Mouse (Mus musculus): ENCODE measurements around the gene Baiap2. TPM values are rescaled to one million over a fixed set of nuclear protein-coding genes. Genes with fewer than 3 reads are reported as not detected.

Gene Baiap2
- polyA plus RNA-seq, 1 experiment from 2014 or later, result 11.1 TPM

- H3K27ac ChIP-seq, result peak overlapping the region; percentile 78
- WGBS, result 18% methylated on average over 21 of the region's 21 CpGs
Observed at GRCm38 (mm10) chr11:120013174-120013711, 70.7 kb downstream of the Baiap2 start.

GRCm38 (mm10) chr11:120014758-120015157, 72.2 kb downstream of the Baiap2 start:
- H3K4me3 ChIP-seq, result no peak overlapping the region
- no peaks in the 10 kb centered on the region for H3K9me3 ChIP-seq
- no peak for DNase-seq (ENCODE audit: extremely low spot score, low spot score)
- H3K4me1 ChIP-seq, result peaks cover 63% of the 10 kb centered on the region
- H3K36me3 ChIP-seq (replicated peaks), result no peaks in the 10 kb centered on the region
- 97% methylated on average over 4 of the region's 4 CpGs for WGBS
- H3K27ac ChIP-seq, result 0 out of 2 replicates have a peak overlapping the region, but pooled peaks have one; percentile 27
- peaks cover 60% of the 10 kb centered on the region for H3K27me3 ChIP-seq (ENCODE audit: poor library complexity, severe bottlenecking)

More at GRCm38 (mm10) chr11:120013174-120013711, 70.7 kb downstream of the Baiap2 start:
- peaks cover 52% of the 10 kb centered on the region for H3K27me3 ChIP-seq (ENCODE audit: poor library complexity, severe bottlenecking)
- H3K36me3 ChIP-seq (replicated peaks), result no peaks in the 10 kb centered on the region
- no peaks in the 10 kb centered on the region for H3K9me3 ChIP-seq
- H3K4me3 ChIP-seq, result peak overlapping the region; percentile 48
- peaks cover 48% of the 10 kb centered on the region for H3K4me1 ChIP-seq
- DNase-seq (ENCODE audit: extremely low spot score, low spot score), result peak; percentile 81

GRCm38 (mm10) chr11:120017011-120017410, 74.4 kb downstream of the Baiap2 start:
- DNase-seq (ENCODE audit: extremely low spot score, low spot score), result no peak
- Histone ChIP-seq H3K27me3 (ENCODE audit: poor library complexity, severe bottlenecking) (peaks cover 43% of the 10 kb centered on the region), H3K36me3 (replicated peaks) (no peaks in the 10 kb centered on the region), H3K27ac (peak overlapping the region; percentile 51), H3K4me3 (no peak overlapping the region), H3K9me3 (no peaks in the 10 kb centered on the region), H3K4me1 (peaks cover 76% of the 10 kb centered on the region)
- 94% methylated on average over 8 of the region's 8 CpGs for WGBS

- Histone ChIP-seq H3K27me3 (ENCODE audit: poor library complexity, severe bottlenecking) (peaks cover 20% of the 10 kb centered on the region), H3K27ac (peak overlapping the region; percentile 77), H3K4me1 (peaks cover 75% of the 10 kb centered on the region), H3K4me3 (no peak overlapping the region), H3K36me3 (replicated peaks) (no peaks in the 10 kb centered on the region), H3K9me3 (no peaks in the 10 kb centered on the region)
- DNase-seq (ENCODE audit: extremely low spot score, low spot score), result no peak
- 54% methylated on average over 23 of the region's 23 CpGs for WGBS
Observed at GRCm38 (mm10) chr11:120019542-120020440, 77.2 kb downstream of the Baiap2 start.

GRCm38 (mm10) chr11:120021367-120021766, 78.8 kb downstream of the Baiap2 start:
- Histone ChIP-seq H3K9me3 (no peaks in the 10 kb centered on the region), H3K36me3 (replicated peaks) (no peaks in the 10 kb centered on the region), H3K4me1 (peaks cover 67% of the 10 kb centered on the region), H3K4me3 (no peak overlapping the region), H3K27me3 (ENCODE audit: poor library complexity, severe bottlenecking) (peaks cover 11% of the 10 kb centered on the region), H3K27ac (peak overlapping the region; percentile 77; the same call in 1 of the 2 replicates)
- no peak for DNase-seq (ENCODE audit: extremely low spot score, low spot score)
- 93% methylated on average over 16 of the region's 16 CpGs for WGBS

- H3K27ac ChIP-seq, result peak overlapping the region; percentile 62
- DNase-seq (ENCODE audit: extremely low spot score, low spot score), result no peak
- H3K4me1 ChIP-seq, result peaks cover 67% of the 10 kb centered on the region
Observed at GRCm38 (mm10) chr11:120022216-120022615, 79.7 kb downstream of the Baiap2 start.

GRCm38 (mm10) chr11:120022841-120023240, 80.3 kb downstream of the Baiap2 start:
- H3K27me3 ChIP-seq (ENCODE audit: poor library complexity, severe bottlenecking), result peaks cover 8% of the 10 kb centered on the region; the same call in 1 of the 2 replicates
- H3K36me3 ChIP-seq (replicated peaks), result no peaks in the 10 kb centered on the region
- WGBS, result 69% methylated on average over 12 of the region's 12 CpGs
- peak overlapping the region; percentile 62 for H3K27ac ChIP-seq
- H3K4me3 ChIP-seq, result no peak overlapping the region
- no peaks in the 10 kb centered on the region for H3K9me3 ChIP-seq
- no peak for DNase-seq (ENCODE audit: extremely low spot score, low spot score)
- peaks cover 66% of the 10 kb centered on the region for H3K4me1 ChIP-seq

More at GRCm38 (mm10) chr11:120022216-120022615, 79.7 kb downstream of the Baiap2 start:
- Histone ChIP-seq H3K36me3 (replicated peaks) (no peaks in the 10 kb centered on the region), H3K4me3 (no peak overlapping the region), H3K27me3 (ENCODE audit: poor library complexity, severe bottlenecking) (peaks cover 8% of the 10 kb centered on the region; the same call in 1 of the 2 replicates), H3K9me3 (no peaks in the 10 kb centered on the region)
- WGBS, result 54% methylated on average over 8 of the region's 8 CpGs

GRCm38 (mm10) chr11:120026941-120027340, 84.4 kb downstream of the Baiap2 start:
- no peak overlapping the region for H3K4me3 ChIP-seq
- H3K27me3 ChIP-seq (ENCODE audit: poor library complexity, severe bottlenecking), result no peaks in the 10 kb centered on the region
- WGBS, result 83% methylated on average over 3 of the region's 3 CpGs
- 0 out of 2 replicates have a peak overlapping the region, but pooled peaks have one; percentile 30 for H3K27ac ChIP-seq
- H3K9me3 ChIP-seq, result no peaks in the 10 kb centered on the region
- H3K4me1 ChIP-seq, result peaks cover 54% of the 10 kb centered on the region
- no peak for DNase-seq (ENCODE audit: extremely low spot score, low spot score)
- no peaks in the 10 kb centered on the region for H3K36me3 ChIP-seq (replicated peaks)

GRCm38 (mm10) chr11:120028319-120029092, 85.9 kb downstream of the Baiap2 start:
- Histone ChIP-seq H3K27me3 (ENCODE audit: poor library complexity, severe bottlenecking) (no peaks in the 10 kb centered on the region), H3K27ac (no peak overlapping the region), H3K4me1 (peaks cover 52% of the 10 kb centered on the region), H3K9me3 (no peaks in the 10 kb centered on the region), H3K4me3 (no peak overlapping the region), H3K36me3 (replicated peaks) (no peaks in the 10 kb centered on the region)
- DNase-seq (ENCODE audit: extremely low spot score, low spot score), result no peak
- 85% methylated on average over 18 of the region's 18 CpGs for WGBS

GRCm38 (mm10) chr11:120029431-120030144, 87.0 kb downstream of the Baiap2 start:
- H3K36me3 ChIP-seq (replicated peaks), result no peaks in the 10 kb centered on the region
- peak overlapping the region; percentile 31 for H3K27ac ChIP-seq
- no peaks in the 10 kb centered on the region for H3K27me3 ChIP-seq (ENCODE audit: poor library complexity, severe bottlenecking)
- H3K4me1 ChIP-seq, result peaks cover 56% of the 10 kb centered on the region
- H3K9me3 ChIP-seq, result no peaks in the 10 kb centered on the region
- 54% methylated on average over 9 of the region's 9 CpGs for WGBS
- no peak overlapping the region for H3K4me3 ChIP-seq
- DNase-seq (ENCODE audit: extremely low spot score, low spot score), result no peak

GRCm38 (mm10) chr11:120030145-120030901, 87.8 kb downstream of the Baiap2 start:
- DNase-seq (ENCODE audit: extremely low spot score, low spot score), result peak; percentile 70
- peaks cover 60% of the 10 kb centered on the region for H3K4me1 ChIP-seq
- peak overlapping the region; percentile 31; the same call in 1 of the 2 replicates for H3K27ac ChIP-seq
- H3K9me3 ChIP-seq, result no peaks in the 10 kb centered on the region
- 43% methylated on average over 10 of the region's 10 CpGs for WGBS
- H3K36me3 ChIP-seq (replicated peaks), result no peaks in the 10 kb centered on the region
- no peaks in the 10 kb centered on the region for H3K27me3 ChIP-seq (ENCODE audit: poor library complexity, severe bottlenecking)
- H3K4me3 ChIP-seq, result no peak overlapping the region
